Mouse (Mus musculus): ENCODE data around the gene Mgat3. TPM values are rescaled to one million over a fixed set of nuclear protein-coding genes. Genes with fewer than 3 reads are reported as not detected.

Gene Mgat3
- polyA plus RNA-seq, 3 experiments from 2014 or later = not detected

GRCm38 (mm10) chr15:80263610-80264575 lies 90.4 kb downstream of the Mgat3 start, which contains the start of gene Rps19bp1:
Rps19bp1 (minus strand) TSS chr15:80264315.
- peak; percentile 97 for ATAC-seq

Other genes starting within 250 kb of the Mgat3 start
- gene Cbx7, start 202.6 kb upstream of the Mgat3 start, polyA plus RNA-seq (2017; shearing (Covaris generic)) = 10 to 100 TPM; 13.3 to 48.6 (median 38.5) TPM
- 1 to 10 TPM; 1.4 to 2.1 (median 2.1) TPM for gene Pdgfb, start 158.7 kb upstream of the Mgat3 start, polyA plus RNA-seq (2017; shearing (Covaris generic))
- 1 to 10 TPM in 1 of 3 experiments, under 1 TPM in 1, not detected in 1; 0.77 to 1.7 TPM for gene Syngr1, start 82.4 kb upstream of the Mgat3 start, polyA plus RNA-seq (2017; shearing (Covaris generic))
- gene Rpl3, start 81.9 kb upstream of the Mgat3 start, polyA plus RNA-seq (2017; shearing (Covaris generic)) = 1,000 to 10,000 TPM; 2,844 to 4,969 (median 3,861) TPM
- 10 to 100 TPM; 12.2 to 15.9 (median 12.3) TPM for gene Tab1, start 40.6 kb upstream of the Mgat3 start, polyA plus RNA-seq (2017; shearing (Covaris generic))
- 10 to 100 TPM; 29.1 to 39.4 (median 34.2) TPM for gene Mief1, start 60.3 kb downstream of the Mgat3 start, polyA plus RNA-seq (2017; shearing (Covaris generic))
- gene AC140267.1, start 62.1 kb downstream of the Mgat3 start, polyA plus RNA-seq (2017; shearing (Covaris generic)) = 10 to 100 TPM in 1 of 3 experiments, not detected in 2; 10.7 TPM
- 10 to 100 TPM; 78.7 to 96.6 (median 84.8) TPM for gene Atf4, start 81.5 kb downstream of the Mgat3 start, polyA plus RNA-seq (2017; shearing (Covaris generic))
- 10 to 100 TPM; 19.9 to 24.4 (median 21.7) TPM for gene Rps19bp1, start 90.6 kb downstream of the Mgat3 start, polyA plus RNA-seq (2017; shearing (Covaris generic))
- under 1 TPM in 1 of 3 experiments, not detected in 2; 0.04 TPM for gene Cacna1i, start 113.5 kb downstream of the Mgat3 start, polyA plus RNA-seq (2017; shearing (Covaris generic))